Mouse (Mus musculus): ENCODE data around the gene Orc5.

DNA sequence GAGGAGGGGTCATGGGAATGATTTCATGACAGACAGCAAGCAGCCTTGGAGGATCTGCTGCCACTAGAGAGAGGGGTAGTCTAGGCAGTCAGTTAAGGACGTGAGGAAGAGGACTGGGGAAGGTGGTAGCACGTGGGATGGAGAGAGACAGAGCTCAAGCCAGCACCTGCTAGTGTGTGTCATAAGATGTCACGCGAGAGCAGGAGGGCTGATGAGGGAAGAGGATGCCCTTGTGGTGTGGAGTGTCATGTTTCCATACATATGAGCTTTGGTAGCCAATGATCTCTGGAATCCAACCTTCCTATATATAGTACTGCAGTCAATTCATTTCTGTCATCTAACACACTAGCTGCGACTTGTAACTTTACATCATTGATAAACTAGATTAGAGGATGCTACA, 50.8 kb downstream of the Orc5 start:
- TF ChIP-seq ZMIZ1 (IDR thresholded peaks at IDR 0.05; ENCODE audit: low read depth, low read length) (no peak), MYB (IDR thresholded peaks at IDR 0.05; ENCODE audit: low read depth, low read length) (no peak), GABPA (IDR thresholded peaks at IDR 0.05; ENCODE audit: low read depth, low read length) (no peak), CTCF (IDR thresholded peaks at IDR 0.05 in 2 of 3, conservative IDR thresholded peaks at IDR 0.05 in 1 of 3; ENCODE audit: control insufficient read depth in 1 of 3, insufficient read depth in 1 of 3, low read depth in 2 of 3, low read length in 3 of 3, poor library complexity in 1 of 3, severe bottlenecking in 1 of 3) (no peak), MAX (IDR thresholded peaks at IDR 0.05; ENCODE audit: low read length) (no peak), USF1 (IDR thresholded peaks at IDR 0.05; ENCODE audit: low read depth, low read length) (no peak), KAT2A (conservative IDR thresholded peaks at IDR 0.05; ENCODE audit: low read depth, low read length) (no peak), POLR2A (IDR thresholded peaks at IDR 0.05; ENCODE audit: control insufficient read depth in 1 of 2, insufficient read depth in 1 of 2, low read depth in 1 of 2, low read length in 2 of 2, poor library complexity in 1 of 2) (no peak), ETS1 (IDR thresholded peaks at IDR 0.05; ENCODE audit: low read depth, low read length) (no peak), MAZ (IDR thresholded peaks at IDR 0.05; ENCODE audit: low read depth, low read length) (no peak), CHD1 (IDR thresholded peaks at IDR 0.05; ENCODE audit: low read depth, low read length) (no peak), HCFC1 (IDR thresholded peaks at IDR 0.05; ENCODE audit: low read depth, low read length) (no peak), E2F4 (IDR thresholded peaks at IDR 0.05; ENCODE audit: borderline replicate concordance, low read depth, low read length) (no peak)
